8 mouse cellular contexts compared by ENCODE assay signal in the genomic region with DNA sequence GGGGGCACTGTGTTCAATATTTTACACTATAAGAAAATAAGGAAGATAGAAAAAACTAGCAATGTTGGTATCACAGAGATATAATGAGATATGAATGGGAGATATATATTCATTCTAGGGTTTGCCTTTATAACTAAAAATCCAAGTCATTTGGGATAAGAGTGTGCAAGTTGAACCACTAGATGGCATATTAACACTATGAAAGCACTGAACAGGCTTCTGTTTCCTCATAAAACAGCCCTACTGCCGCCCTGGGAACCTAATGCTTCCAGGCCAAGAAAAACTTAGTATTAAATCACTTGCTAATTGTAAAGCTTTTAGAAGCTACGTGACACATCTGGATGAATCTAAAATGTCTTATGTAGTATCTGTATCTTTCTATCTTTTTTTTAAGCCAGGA.
A peak's percentile ranks its signal among the peaks of the same experiment; 100 is the strongest.
DNase-seq lines count a peak whose midpoint lies in the region; ATAC-seq and TF ChIP-seq lines count a peak whose summit lies in the region.

No protein-coding gene starts in this region.

- intact Hi-C loops in heart, postnatal 36 days (cut with DNase I), result loop anchor here (1.0 to 5.0 kb wide), 3 partner anchors 430 to 539 kb away; no protein-coding TSS in a partner anchor

- H3K4me2 ChIP-seq in intestine, embryonic 16.5 days (ENCODE audit: low read depth, low read length), result no peak overlapping the region

- no peaks in the 10 kb centered on the region for H3K36me3 ChIP-seq in E14TG2a.4 (ENCODE audit: insufficient read depth, low read length)
- H3K36me3 ChIP-seq in intestine, embryonic 16.5 days (ENCODE audit: control insufficient read depth, insufficient read depth, low read length), result no peaks in the 10 kb centered on the region

- peak; percentile 24; the same call in 1 of the 2 replicates for TF ChIP-seq CTCF in E14TG2a.4 (conservative IDR thresholded peaks at IDR 0.05; ENCODE audit: low read length)

- no peaks in the 10 kb centered on the region for H3K4me1 ChIP-seq in E14TG2a.4 (replicated peaks; ENCODE audit: low read depth, low read length)
- H3K4me1 ChIP-seq in intestine, embryonic 16.5 days (ENCODE audit: control insufficient read depth, insufficient read depth, low read length), result no peaks in the 10 kb centered on the region

- no peaks in the 10 kb centered on the region for H3K9me3 ChIP-seq in E14TG2a.4 (ENCODE audit: low read length)
- H3K9me3 ChIP-seq in intestine, embryonic 16.5 days (ENCODE audit: control insufficient read depth, low read length), result no peaks in the 10 kb centered on the region

- ATAC-seq in intestine, embryonic 16.5 days, result peak; percentile 77
- peak; percentile 79 for ATAC-seq in megakaryocyte-erythroid progenitor cell, adult 5-6 weeks (replicated peaks; ENCODE audit: low FRiP score, low TSS enrichment, poor library complexity, severe bottlenecking)
- ATAC-seq in activated CD4-positive, CD25-positive, alpha-beta regulatory T cell, adult 4 months, result no peak

- 20% methylated on average over 2 of the region's 2 CpGs for WGBS in intestine, embryonic 16.5 days

- peak; percentile 10 to 47 for DNase-seq in heart, adult 18-20 months
- no peak for DNase-seq in heart, postnatal 36 days
- DNase-seq in embryo, embryonic 11.5 days (ENCODE audit: low read depth, low spot score), result peak; percentile 29
- DNase-seq in thymus, adult 18-20 months, result no peak

- no peaks in the 10 kb centered on the region for H3K27me3 ChIP-seq in E14TG2a.4 (ENCODE audit: insufficient read depth, low read length)
- no peaks in the 10 kb centered on the region for H3K27me3 ChIP-seq in intestine, embryonic 16.5 days (replicated peaks; ENCODE audit: control insufficient read depth, insufficient read depth, low read length)

- no peak overlapping the region for H3K27ac ChIP-seq in intestine, embryonic 16.5 days (ENCODE audit: low read length)

- no peak overlapping the region for H3K9ac ChIP-seq in intestine, embryonic 16.5 days (ENCODE audit: low read depth, low read length)

- H3K4me3 ChIP-seq in E14TG2a.4 (replicated peaks; ENCODE audit: low read length), result no peak overlapping the region
- H3K4me3 ChIP-seq in intestine, embryonic 16.5 days (ENCODE audit: low read length), result no peak overlapping the region

Comparison
In these comparisons a context has a peak if more than half of its experiments do, and no peak if none do; other contexts are left out.
1. DNase-seq: peak in heart, adult 18-20 months (2 of 2) and embryo, embryonic 11.5 days (single experiment); none in heart, postnatal 36 days (0 of 2) and thymus, adult 18-20 months (0 of 2).